Mouse (Mus musculus) spleen, adult 2 months (tissue): ENCODE measurements at regions not wholly inside any gene's neighbourhood (a gene's known extent, or its start where the extent isn't known, plus 50 kb on each side); places are given as distances from the start of the nearest gene placed in this dataset.

Experiments used
- CTCF ChIP-seq: fragments of 200-500 bp; IDR thresholded peaks from 2 replicates; pipeline ENCODE4 v1.5.1; 2011; ENCODE audit warnings: mild to moderate bottlenecking, inconsistent platforms; ENCODE audit not compliant: insufficient read depth, insufficient read length, insufficient replicate concordance; ENCODE audit errors: extremely low read depth
- POLR2A ChIP-seq: fragments of 200-500 bp; IDR thresholded peaks from 2 replicates; pipeline ENCODE4 v1.6.1; 2011; ENCODE audit warnings: low read depth, low read length, inconsistent platforms

GRCm38 (mm10) chr4:154756740-154757446 lies 80.4 kb upstream of the Ttc34 start:
- no peak for TF ChIP-seq POLR2A
- TF ChIP-seq CTCF, result no peak
